Mouse (Mus musculus): ENCODE results near the gene Ehd2.

Ehd2 gene

GRCm38 (mm10) chr7:15975451-15975850, 8.1 kb upstream of the Ehd2 start:
- DNase-seq (ENCODE audit: low read depth, low spot score), result no peak

- no peak for DNase-seq (ENCODE audit: low read depth, low spot score)
These were observed 7.3 kb upstream of the Ehd2 start for GRCm38 (mm10) chr7:15974712-15975111.

- no peak for DNase-seq (ENCODE audit: low read depth, low spot score)
These were observed 4.9 kb upstream of the Ehd2 start for GRCm38 (mm10) chr7:15972247-15972646.

- no peak for DNase-seq (ENCODE audit: low read depth, low spot score)
These were observed 2.3 kb upstream of the Ehd2 start for GRCm38 (mm10) chr7:15969674-15970073.

GRCm38 (mm10) chr7:15968322-15968721, 955 bp upstream of the Ehd2 start:
- DNase-seq (ENCODE audit: low read depth, low spot score), result no peak

GRCm38 (mm10) chr7:15966489-15966888, 878 bp downstream of the Ehd2 start:
- no peak for DNase-seq (ENCODE audit: low read depth, low spot score)

- no peak for DNase-seq (ENCODE audit: low read depth, low spot score)
These were observed 3.3 kb downstream of the Ehd2 start for GRCm38 (mm10) chr7:15963798-15964652.

GRCm38 (mm10) chr7:15962311-15963288, 4.8 kb downstream of the Ehd2 start:
- DNase-seq (ENCODE audit: low read depth, low spot score), result no peak

- no peak for DNase-seq (ENCODE audit: low read depth, low spot score)
These were observed 5.6 kb downstream of the Ehd2 start for GRCm38 (mm10) chr7:15961798-15962197.

- DNase-seq (ENCODE audit: low read depth, low spot score), result no peak
These were observed 6.1 kb downstream of the Ehd2 start for GRCm38 (mm10) chr7:15961239-15961638.

- no peak for DNase-seq (ENCODE audit: low read depth, low spot score)
These were observed 6.7 kb downstream of the Ehd2 start for GRCm38 (mm10) chr7:15960691-15961090.

- no peak for DNase-seq (ENCODE audit: low read depth, low spot score)
These were observed 11.2 kb downstream of the Ehd2 start for GRCm38 (mm10) chr7:15956143-15956542.

GRCm38 (mm10) chr7:15955509-15955908, 11.9 kb downstream of the Ehd2 start:
- DNase-seq (ENCODE audit: low read depth, low spot score), result no peak

- no peak for DNase-seq (ENCODE audit: low read depth, low spot score)
These were observed 12.4 kb downstream of the Ehd2 start for GRCm38 (mm10) chr7:15954978-15955443.

GRCm38 (mm10) chr7:15954436-15954835, 12.9 kb downstream of the Ehd2 start:
- DNase-seq (ENCODE audit: low read depth, low spot score), result no peak

- DNase-seq (ENCODE audit: low read depth, low spot score), result no peak
These were observed 13.9 kb downstream of the Ehd2 start for GRCm38 (mm10) chr7:15953307-15954074.

- no peak for DNase-seq (ENCODE audit: low read depth, low spot score)
These were observed 15.0 kb downstream of the Ehd2 start for GRCm38 (mm10) chr7:15952416-15952815.

GRCm38 (mm10) chr7:15950008-15950407, 17.4 kb downstream of the Ehd2 start:
- no peak for DNase-seq (ENCODE audit: low read depth, low spot score)

- no peak for DNase-seq (ENCODE audit: low read depth, low spot score)
These were observed 18.1 kb downstream of the Ehd2 start for GRCm38 (mm10) chr7:15949216-15949790.

GRCm38 (mm10) chr7:15948381-15948941, 18.9 kb downstream of the Ehd2 start:
- no peak for DNase-seq (ENCODE audit: low read depth, low spot score)
